Mouse (Mus musculus) cortical plate, adult 2 months (tissue): ENCODE measurements at regions not wholly inside any gene's neighbourhood (a gene's known extent, or its start where the extent isn't known, plus 50 kb on each side); places are given as distances from the start of the nearest gene placed in this dataset.

ENCODE experiments used
- H3K27ac ChIP-seq: fragments of 200-500 bp; 2 replicates; pipeline ENCODE4 v1.5.1; 2012; ENCODE audit warnings: low read length, control low read depth, inconsistent platforms; ENCODE audit not compliant: insufficient read depth
- H3K4me1 ChIP-seq: fragments of 200-500 bp; 2 replicates; pipeline ENCODE4 v1.6.1; 2011; ENCODE audit warnings: low read length; ENCODE audit not compliant: control insufficient read depth, insufficient read depth
- H3K4me3 ChIP-seq: fragments of 200-500 bp; 2 replicates; pipeline ENCODE4 v1.5.1; 2011; ENCODE audit warnings: mild to moderate bottlenecking, low read length, control low read depth; ENCODE audit not compliant: insufficient read depth
- CTCF ChIP-seq: fragments of 200-500 bp; IDR thresholded peaks from 2 replicates; pipeline ENCODE4 v1.5.1; 2011; ENCODE audit warnings: mild to moderate bottlenecking, control low read depth, low read length; ENCODE audit not compliant: insufficient read depth; ENCODE audit errors: extremely low read depth
- POLR2A ChIP-seq: fragments of 200-500 bp; IDR thresholded peaks from 2 replicates; pipeline ENCODE4 v1.6.1; 2011; ENCODE audit warnings: mild to moderate bottlenecking, low read length, control low read depth; ENCODE audit not compliant: insufficient read depth; ENCODE audit errors: extremely low read depth

GRCm38 (mm10) chr12:45670874-45671553 lies 596.5 kb upstream of the Stxbp6 start:
- Histone ChIP-seq H3K4me3 (no peak overlapping the region), H3K4me1 (no peaks in the 10 kb centered on the region), H3K27ac (no peak overlapping the region)
- TF ChIP-seq CTCF, result no peak
- TF ChIP-seq POLR2A, result no peak

- Histone ChIP-seq H3K4me1 (no peaks in the 10 kb centered on the region), H3K27ac (no peak overlapping the region), H3K4me3 (no peak overlapping the region)
- TF ChIP-seq CTCF (no peak), POLR2A (no peak)
Measured at GRCm38 (mm10) chr12:45670246-45670873, 595.9 kb upstream of the Stxbp6 start.

GRCm38 (mm10) chr12:45659612-45660011 lies 585.1 kb upstream of the Stxbp6 start:
- Histone ChIP-seq H3K27ac (no peak overlapping the region), H3K4me1 (no peaks in the 10 kb centered on the region), H3K4me3 (no peak overlapping the region)
- no peak for TF ChIP-seq POLR2A
- no peak for TF ChIP-seq CTCF

GRCm38 (mm10) chr12:45656574-45656973 lies 582.1 kb upstream of the Stxbp6 start:
- H3K4me1 ChIP-seq, result no peaks in the 10 kb centered on the region
- no peak overlapping the region for H3K4me3 ChIP-seq
- TF ChIP-seq POLR2A (no peak), CTCF (no peak)
- no peak overlapping the region for H3K27ac ChIP-seq

- Histone ChIP-seq H3K4me1 (no peaks in the 10 kb centered on the region), H3K27ac (no peak overlapping the region)
- TF ChIP-seq CTCF (no peak), POLR2A (no peak)
Measured at GRCm38 (mm10) chr12:45648654-45649053, 574.1 kb upstream of the Stxbp6 start.

GRCm38 (mm10) chr12:45644180-45644579 lies 569.7 kb upstream of the Stxbp6 start:
- H3K4me1 ChIP-seq, result no peaks in the 10 kb centered on the region
- TF ChIP-seq CTCF, result no peak
- TF ChIP-seq POLR2A, result no peak
- no peak overlapping the region for H3K4me3 ChIP-seq
- no peak overlapping the region for H3K27ac ChIP-seq

More at GRCm38 (mm10) chr12:45648654-45649053, 574.1 kb upstream of the Stxbp6 start:
- H3K4me3 ChIP-seq, result no peak overlapping the region

GRCm38 (mm10) chr12:45622830-45623229 lies 548.3 kb upstream of the Stxbp6 start:
- H3K4me1 ChIP-seq, result no peaks in the 10 kb centered on the region
- no peak overlapping the region for H3K27ac ChIP-seq
- TF ChIP-seq POLR2A (no peak), CTCF (no peak)
- H3K4me3 ChIP-seq, result no peak overlapping the region

- no peak overlapping the region for H3K27ac ChIP-seq
- H3K4me1 ChIP-seq, result no peaks in the 10 kb centered on the region
- TF ChIP-seq POLR2A (no peak), CTCF (no peak)
- no peak overlapping the region for H3K4me3 ChIP-seq
Measured at GRCm38 (mm10) chr12:45620056-45620455, 545.5 kb upstream of the Stxbp6 start.

GRCm38 (mm10) chr12:45614509-45615150 lies 540.1 kb upstream of the Stxbp6 start:
- no peak overlapping the region for H3K4me3 ChIP-seq

GRCm38 (mm10) chr12:45614074-45614473 lies 539.6 kb upstream of the Stxbp6 start:
- Histone ChIP-seq H3K4me3 (no peak overlapping the region), H3K27ac (no peak overlapping the region), H3K4me1 (no peaks in the 10 kb centered on the region)
- TF ChIP-seq POLR2A (no peak), CTCF (no peak)

More at GRCm38 (mm10) chr12:45614509-45615150, 540.1 kb upstream of the Stxbp6 start:
- no peaks in the 10 kb centered on the region for H3K4me1 ChIP-seq
- TF ChIP-seq CTCF (no peak), POLR2A (no peak)
- no peak overlapping the region for H3K27ac ChIP-seq
